Mouse (Mus musculus) retina, embryonic 14.5 days (tissue): Measurements from ENCODE around the gene Hectd2.

ENCODE experiments used
- DNase-seq: peaks from one replicate; pipeline ENCODE4 v3.0.0-alpha.2; 2015; ENCODE audit warnings: low spot score

Gene Hectd2

GRCm38 (mm10) chr19:36554046-36554784, at the start of gene Hectd2:
TSS of gene Hectd2 (plus strand) at chr19:36554639.
- DNase-seq, result peak; percentile 80

GRCm38 (mm10) chr19:36504716-36505115, 49.7 kb upstream of the Hectd2 start:
- no peak for DNase-seq

GRCm38 (mm10) chr19:36511305-36511704, 43.1 kb upstream of the Hectd2 start:
- DNase-seq, result no peak

GRCm38 (mm10) chr19:36518461-36518860, 36.0 kb upstream of the Hectd2 start:
- DNase-seq, result no peak

DNA sequence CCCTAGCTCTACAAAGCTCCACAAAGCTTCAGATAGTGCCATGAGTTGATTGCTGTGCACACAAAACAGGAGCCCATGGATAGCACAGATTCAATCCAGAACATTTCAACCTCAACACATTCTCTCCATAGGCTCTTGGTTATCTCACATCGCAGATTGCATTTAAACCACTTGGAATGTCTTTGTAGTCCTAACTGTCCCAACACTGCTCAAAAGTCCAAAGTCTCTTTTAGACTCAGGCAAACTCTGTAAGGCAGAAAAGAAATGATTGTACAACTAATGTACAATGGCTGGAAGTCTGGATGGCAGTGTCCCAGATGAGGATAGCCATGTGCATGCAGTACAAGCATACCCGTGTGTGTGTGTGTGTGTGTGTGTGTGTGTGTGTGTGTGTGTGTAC, 32.9 kb upstream of the Hectd2 start:
- no peak for DNase-seq

DNA sequence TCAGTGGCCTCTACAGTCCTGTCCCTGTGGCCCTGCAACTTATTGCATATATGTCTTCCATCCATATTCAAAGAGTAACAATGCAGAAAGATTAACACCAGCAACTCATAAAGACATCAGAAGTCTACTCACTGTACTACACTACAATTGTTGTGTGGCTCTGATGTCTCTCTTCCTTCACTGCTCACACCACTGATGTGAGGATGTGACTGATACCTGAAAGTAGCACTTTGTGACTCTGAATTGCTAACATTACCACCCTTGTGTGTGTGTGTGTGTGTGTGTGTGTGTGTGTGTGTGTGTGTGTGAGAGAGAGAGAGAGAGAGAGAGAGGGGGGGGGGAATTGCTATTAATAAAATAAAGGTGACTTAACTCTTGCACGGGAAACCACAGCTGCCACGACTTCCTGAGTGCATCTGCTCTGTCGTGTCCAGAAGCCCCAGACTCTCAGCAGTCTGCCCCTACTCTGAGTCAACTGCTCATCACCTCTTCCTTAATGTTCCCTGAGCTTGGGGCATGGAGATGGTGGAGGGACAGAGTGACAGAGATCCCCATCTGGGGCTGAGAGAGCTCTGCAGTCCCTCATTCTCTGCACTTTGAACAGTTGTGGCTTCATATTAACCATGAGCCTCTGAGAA, 31.8 kb upstream of the Hectd2 start:
- no peak for DNase-seq

GRCm38 (mm10) chr19:36525071-36525470, 29.4 kb upstream of the Hectd2 start:
- no peak for DNase-seq

GRCm38 (mm10) chr19:36533082-36533481, 21.4 kb upstream of the Hectd2 start:
- DNase-seq, result peak; percentile 45

DNA sequence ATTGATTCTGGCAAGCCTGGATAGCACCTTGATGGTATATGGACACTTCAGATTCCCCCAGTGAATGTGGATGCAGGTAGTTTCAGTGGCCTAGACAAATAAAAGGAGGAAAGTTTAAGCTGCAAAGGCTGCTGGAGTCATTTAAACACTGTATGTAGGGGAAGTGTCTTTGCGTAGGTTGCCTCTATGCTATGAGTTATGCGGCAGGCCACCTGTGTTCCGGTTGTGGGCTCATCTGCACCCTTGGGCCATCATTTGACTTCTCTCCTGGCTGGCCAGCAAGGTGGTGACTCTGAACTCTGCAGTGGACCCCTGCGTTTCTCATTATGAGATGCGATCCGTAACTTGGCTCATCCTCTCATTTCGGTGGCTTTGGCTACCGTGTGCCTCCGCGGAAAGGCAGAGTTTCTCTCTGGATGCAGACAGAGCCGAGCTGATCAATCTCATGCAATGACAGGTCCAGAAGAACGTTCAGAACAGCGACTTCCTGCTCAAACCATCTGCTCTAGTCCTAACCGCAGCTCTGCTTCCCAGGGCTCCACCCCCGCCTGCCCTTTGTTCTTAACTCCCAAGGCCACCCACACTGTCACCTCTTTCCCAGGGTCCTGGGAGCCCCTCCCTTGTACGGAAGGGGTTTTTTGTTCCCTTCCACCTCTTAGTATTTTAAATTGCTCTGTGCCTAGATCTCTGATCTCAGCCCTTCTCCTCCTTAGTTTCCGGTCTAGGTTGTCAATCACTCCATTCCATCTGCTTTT, 20.3 kb upstream of the Hectd2 start:
- peak; percentile 42 for DNase-seq

- peak; percentile 28 for DNase-seq
These were observed 19.7 kb upstream of the Hectd2 start for GRCm38 (mm10) chr19:36534766-36535140.

DNA sequence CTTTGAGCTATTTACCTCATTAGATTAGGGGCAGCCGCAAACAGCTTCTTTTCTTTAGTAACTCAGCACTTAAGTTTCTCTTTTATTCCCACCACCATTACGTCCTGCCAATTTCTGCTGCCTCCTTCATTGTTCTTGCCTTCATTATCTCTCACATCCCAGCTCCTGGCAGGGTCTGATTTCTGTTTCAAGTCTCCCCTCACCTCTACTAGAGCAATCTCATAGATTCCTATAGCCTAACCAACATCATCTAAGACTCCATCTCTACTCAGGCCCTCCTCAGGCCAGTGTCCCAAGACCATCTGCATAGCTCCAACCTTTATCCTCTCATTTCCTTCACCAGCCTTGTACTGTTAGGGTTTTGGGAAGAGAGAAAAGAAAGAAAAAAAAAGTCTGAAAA, 19.3 kb upstream of the Hectd2 start:
- DNase-seq, result no peak

DNA sequence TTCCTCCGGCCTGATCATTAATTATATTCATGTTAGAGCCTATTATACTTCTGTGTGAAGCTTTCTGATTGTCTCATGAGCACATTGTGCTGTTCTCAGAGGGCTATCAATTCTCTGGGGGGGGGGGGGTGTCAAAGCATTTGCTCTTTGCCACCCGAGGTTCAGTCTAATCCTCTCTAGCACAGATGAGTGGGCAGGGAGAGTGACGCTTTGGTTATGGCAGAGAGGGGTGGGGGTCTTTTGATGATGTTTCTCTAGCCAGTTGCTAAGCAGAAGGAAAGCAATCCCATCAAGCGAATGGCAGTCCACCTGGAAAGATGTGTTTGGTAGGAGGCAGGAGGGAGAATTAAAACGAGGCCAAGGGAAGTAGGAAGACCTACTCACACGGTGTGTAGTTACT, 18.6 kb upstream of the Hectd2 start:
- DNase-seq, result peak; percentile 43

DNA sequence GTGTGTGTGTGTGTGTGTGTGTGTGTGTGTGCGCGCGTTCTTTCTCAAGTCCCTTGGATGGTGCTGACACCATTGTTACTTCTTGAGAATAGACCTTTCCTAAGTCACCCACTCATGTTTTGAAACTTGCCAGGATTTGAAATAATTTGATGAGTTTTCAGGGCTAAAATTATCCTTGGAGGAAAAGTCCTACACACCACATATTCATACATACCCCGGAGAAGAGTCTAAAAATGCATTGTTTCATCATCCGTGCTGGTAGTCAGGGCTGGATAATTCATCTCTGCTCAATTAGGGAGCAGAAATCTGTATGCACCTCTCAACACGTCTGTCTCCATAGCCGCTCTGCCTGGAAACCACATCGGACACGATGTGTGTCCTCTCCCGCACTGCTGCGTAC, 17.5 kb upstream of the Hectd2 start:
- no peak for DNase-seq

DNA sequence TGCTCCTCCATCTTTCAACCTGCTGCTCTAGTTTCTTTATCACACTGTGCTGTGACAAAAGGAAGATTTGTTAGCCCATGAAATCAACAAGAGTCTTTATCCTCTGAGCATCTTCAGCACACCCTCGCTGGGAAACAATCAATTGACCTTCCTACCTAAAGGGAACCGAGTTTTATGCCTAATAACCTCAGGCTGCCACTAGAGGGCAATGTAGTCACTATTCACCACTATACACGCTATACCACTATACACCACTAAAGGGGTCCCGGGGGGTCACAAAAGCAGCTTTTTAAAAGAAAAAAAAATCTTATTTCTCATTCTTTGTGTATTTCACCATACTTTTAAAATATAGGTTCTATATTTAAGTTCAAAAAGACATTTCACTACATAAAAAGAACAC, 15.9 kb upstream of the Hectd2 start:
- DNase-seq, result peak; percentile 91

DNA sequence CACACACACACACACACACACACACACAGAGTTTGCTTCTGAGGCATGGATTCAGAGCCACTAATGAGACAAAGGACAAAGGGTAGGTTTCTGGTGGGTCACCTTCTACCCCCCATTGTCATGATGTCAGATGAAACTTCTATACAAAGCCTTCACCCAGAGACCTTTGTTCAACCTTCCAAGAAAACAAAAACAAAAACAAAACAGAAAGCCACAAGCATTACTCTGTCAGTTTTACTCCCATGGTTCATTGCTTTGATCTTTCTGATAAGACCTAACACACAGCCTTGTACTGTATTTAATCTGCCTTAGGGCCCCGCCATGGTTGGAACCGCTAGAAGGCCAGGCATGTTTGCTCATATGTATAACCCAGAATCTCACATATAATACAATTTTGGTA, 15.1 kb upstream of the Hectd2 start:
- no peak for DNase-seq

DNA sequence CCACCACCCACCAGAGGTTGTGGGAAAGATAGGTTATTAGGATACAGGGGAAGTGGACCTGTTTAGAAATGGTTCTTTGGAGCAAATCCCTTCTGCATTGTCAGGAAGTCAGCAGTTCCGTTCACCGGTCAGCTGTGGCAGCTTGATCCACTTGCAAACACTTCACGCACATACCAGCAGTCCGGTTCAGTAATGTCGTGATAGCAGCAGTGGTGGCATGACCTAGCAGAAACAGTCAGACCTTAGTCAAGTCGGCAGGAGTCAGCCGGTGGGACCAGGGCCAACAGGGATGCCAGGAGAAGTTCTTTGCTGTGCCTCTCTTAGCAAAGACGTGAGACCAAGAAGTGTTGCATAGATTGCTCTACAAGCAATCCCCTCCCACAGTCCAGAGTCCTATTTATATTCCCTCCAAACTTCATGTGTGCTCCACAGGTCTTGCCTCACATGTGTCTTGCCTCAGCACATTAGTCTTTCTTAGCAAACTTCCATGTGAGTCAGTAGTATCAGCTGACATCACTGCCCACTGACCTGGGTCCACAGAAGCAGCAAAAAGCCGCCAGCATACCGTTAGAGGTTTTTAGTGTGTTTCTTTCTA, 14.3 kb upstream of the Hectd2 start:
- no peak for DNase-seq

GRCm38 (mm10) chr19:36540776-36541175, 13.7 kb upstream of the Hectd2 start:
- no peak for DNase-seq

DNA sequence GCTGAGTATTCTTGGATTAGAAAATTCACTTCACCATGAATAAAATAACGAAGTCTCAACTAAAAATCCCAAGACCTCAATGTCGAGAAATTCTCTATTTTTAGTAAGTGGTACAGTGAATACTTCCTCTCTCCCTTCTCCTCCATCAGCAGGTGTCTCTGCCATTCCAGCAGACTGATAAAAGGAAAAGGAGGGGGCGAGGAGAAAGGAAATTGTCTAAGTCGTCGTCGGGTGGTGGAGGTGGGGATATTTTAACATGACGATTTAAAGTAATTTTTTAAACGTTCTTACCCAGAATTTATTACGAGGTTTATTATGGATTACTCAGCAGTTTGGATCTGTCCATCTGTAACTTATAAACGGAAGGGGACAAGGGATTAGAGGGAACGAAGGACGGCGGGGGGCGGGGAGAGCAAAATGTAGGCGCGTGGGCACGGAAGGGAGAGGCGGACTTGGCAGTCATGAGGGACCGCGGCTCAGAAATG, 836 bp upstream of the Hectd2 start:
- no peak for DNase-seq

GRCm38 (mm10) chr19:36554785-36555595, 551 bp downstream of the Hectd2 start:
- DNase-seq, result peak; percentile 50

GRCm38 (mm10) chr19:36559331-36559730, 4.9 kb downstream of the Hectd2 start:
- no peak for DNase-seq

- no peak for DNase-seq
These were observed 5.7 kb downstream of the Hectd2 start for GRCm38 (mm10) chr19:36560160-36560559.

- DNase-seq, result no peak
These were observed 6.7 kb downstream of the Hectd2 start for GRCm38 (mm10) chr19:36561171-36561570.
